Mouse (Mus musculus): Measurements from ENCODE around the gene Lsm2. TPM values are rescaled to one million over a fixed set of nuclear protein-coding genes. Genes with fewer than 3 reads are reported as not detected.
A peak's percentile ranks its signal among the peaks of the same experiment; 100 is the strongest.

Lsm2 gene
- polyA plus RNA-seq, 1 experiment = 60.7 TPM

DNA sequence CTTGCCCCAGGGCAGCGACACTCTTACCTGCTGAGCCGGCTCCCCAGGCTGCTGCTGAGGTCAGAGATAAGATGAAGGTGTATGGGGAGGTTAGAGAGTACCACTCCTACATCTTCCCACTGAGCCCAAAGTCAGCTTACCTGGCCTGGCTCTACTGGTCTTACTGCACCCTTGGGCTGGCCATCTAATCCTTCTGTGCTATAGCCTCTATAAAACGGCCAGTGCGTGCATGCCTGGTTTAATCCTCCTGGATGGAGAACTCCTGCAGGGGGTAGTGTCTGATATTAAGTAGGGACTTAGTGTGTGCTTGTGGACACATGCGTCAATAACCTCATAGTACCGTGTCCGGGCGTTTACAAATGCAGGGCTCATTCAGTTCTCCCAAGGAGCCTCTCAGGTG lies 38.9 kb downstream of the Lsm2 start:
- Histone ChIP-seq H3K36me3 (ENCODE audit: control insufficient read depth, insufficient read depth, low read length) (peaks cover 8% of the 10 kb centered on the region), H3K27ac (ENCODE audit: insufficient read depth, low read length) (no peak overlapping the region), H3K4me1 (ENCODE audit: control insufficient read depth, insufficient read depth, insufficient read length) (peaks cover 23% of the 10 kb centered on the region), H3K4me3 (ENCODE audit: extremely low read depth, insufficient read depth, insufficient read length) (no peak overlapping the region), H3K27me3 (ENCODE audit: control insufficient read depth, insufficient read depth, low read length) (no peaks in the 10 kb centered on the region)
- 93% methylated on average over 8 of the region's 8 CpGs for WGBS
- TF ChIP-seq POLR2A (IDR thresholded peaks at IDR 0.05; ENCODE audit: low read depth, low read length) (no peak), CTCF (IDR thresholded peaks at IDR 0.05; ENCODE audit: extremely low read depth, insufficient read depth, insufficient read length, insufficient replicate concordance) (no peak)
- no peak for DNase-seq (ENCODE audit: low read depth in 1 of 2, low spot score in 2 of 2)

DNA sequence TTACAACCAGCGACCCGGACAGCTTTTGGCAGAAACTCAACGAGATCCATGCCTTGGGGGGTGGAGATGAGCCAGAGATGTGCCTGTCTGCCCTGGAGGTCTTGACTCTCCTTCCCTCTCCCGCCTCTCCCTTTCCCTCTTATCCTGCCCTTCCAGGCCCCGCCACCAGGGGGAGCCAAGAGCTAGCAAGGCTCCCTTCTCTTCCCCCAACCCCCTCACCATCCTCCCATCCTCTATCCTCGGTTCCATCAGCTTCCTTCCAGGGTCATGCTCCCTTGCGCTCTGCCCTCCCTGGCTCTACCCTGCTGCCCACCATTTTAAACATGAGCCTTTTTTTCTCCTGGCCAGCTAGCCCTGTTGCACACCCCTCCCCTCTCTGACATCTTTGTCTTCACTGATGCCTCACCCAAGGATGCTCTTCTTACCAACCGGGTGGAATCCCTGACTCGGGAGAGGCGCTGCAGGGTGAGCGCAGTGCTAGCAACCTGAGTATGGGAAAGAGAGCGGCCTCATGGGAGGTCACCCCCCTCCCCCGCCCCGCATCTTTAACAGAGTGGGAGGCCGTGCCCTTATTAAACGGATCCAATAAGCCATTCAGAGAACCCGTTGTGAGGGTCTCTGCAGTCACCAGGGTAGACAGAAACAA lies 39.6 kb downstream of the Lsm2 start:
- no peak overlapping the region for H3K4me3 ChIP-seq (ENCODE audit: extremely low read depth, insufficient read depth, insufficient read length)
- H3K27me3 ChIP-seq (ENCODE audit: control insufficient read depth, insufficient read depth, low read length) = no peaks in the 10 kb centered on the region
- DNase-seq (ENCODE audit: low read depth in 1 of 2, low spot score in 2 of 2) = peak; percentile 48 to 81
- TF ChIP-seq CTCF (IDR thresholded peaks at IDR 0.05; ENCODE audit: extremely low read depth, insufficient read depth, insufficient read length, insufficient replicate concordance) (peak; percentile 98), POLR2A (IDR thresholded peaks at IDR 0.05; ENCODE audit: low read depth, low read length) (no peak)
- peak overlapping the region; percentile 22; the same call in 1 of the 2 replicates for H3K27ac ChIP-seq (ENCODE audit: insufficient read depth, low read length)
- H3K36me3 ChIP-seq (ENCODE audit: control insufficient read depth, insufficient read depth, low read length) = peaks cover 1% of the 10 kb centered on the region
- peaks cover 20% of the 10 kb centered on the region for H3K4me1 ChIP-seq (ENCODE audit: control insufficient read depth, insufficient read depth, insufficient read length)
- WGBS = 30% methylated on average over 17 of the region's 17 CpGs

DNA sequence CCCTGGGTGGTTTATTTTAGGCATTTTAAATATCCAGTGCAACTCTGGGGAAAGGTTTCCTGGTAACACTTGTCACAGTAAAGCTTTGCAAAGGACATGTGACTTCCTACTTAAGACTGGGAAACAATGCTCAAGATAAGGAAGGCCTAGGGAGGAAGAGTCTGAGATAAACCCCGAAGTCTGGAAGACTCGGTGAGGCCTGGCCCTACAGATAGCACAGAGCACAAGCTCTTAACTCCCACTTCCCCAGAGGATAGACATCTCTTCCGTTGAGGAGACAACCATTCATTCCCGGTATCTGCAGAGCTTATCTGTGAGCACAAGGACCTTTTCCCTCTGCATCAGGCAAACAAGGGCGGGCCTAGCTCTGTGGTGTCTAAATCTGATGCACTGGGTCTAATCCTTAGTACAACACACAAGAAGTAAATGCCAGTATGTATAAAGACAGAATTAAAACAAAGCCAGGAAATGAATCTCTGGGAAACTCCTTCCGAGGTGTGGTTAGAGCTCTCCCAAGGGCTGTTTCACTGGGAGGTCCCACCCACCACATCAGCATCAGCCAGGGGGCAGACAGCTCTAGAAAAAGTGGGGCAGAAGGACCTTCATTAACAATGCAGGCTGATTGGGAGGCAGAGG lies 40.3 kb downstream of the Lsm2 start:
- H3K27me3 ChIP-seq (ENCODE audit: control insufficient read depth, insufficient read depth, low read length) = no peaks in the 10 kb centered on the region
- peaks cover 13% of the 10 kb centered on the region for H3K4me1 ChIP-seq (ENCODE audit: control insufficient read depth, insufficient read depth, insufficient read length)
- H3K27ac ChIP-seq (ENCODE audit: insufficient read depth, low read length) = no peak overlapping the region
- H3K36me3 ChIP-seq (ENCODE audit: control insufficient read depth, insufficient read depth, low read length) = no peaks in the 10 kb centered on the region
- 70% methylated on average over 6 of the region's 6 CpGs for WGBS
- H3K4me3 ChIP-seq (ENCODE audit: extremely low read depth, insufficient read depth, insufficient read length) = no peak overlapping the region
- no peak for DNase-seq (ENCODE audit: low read depth in 1 of 2, low spot score in 2 of 2)
- no peak for TF ChIP-seq CTCF (IDR thresholded peaks at IDR 0.05; ENCODE audit: extremely low read depth, insufficient read depth, insufficient read length, insufficient replicate concordance)
- TF ChIP-seq POLR2A (IDR thresholded peaks at IDR 0.05; ENCODE audit: low read depth, low read length) = no peak

DNA sequence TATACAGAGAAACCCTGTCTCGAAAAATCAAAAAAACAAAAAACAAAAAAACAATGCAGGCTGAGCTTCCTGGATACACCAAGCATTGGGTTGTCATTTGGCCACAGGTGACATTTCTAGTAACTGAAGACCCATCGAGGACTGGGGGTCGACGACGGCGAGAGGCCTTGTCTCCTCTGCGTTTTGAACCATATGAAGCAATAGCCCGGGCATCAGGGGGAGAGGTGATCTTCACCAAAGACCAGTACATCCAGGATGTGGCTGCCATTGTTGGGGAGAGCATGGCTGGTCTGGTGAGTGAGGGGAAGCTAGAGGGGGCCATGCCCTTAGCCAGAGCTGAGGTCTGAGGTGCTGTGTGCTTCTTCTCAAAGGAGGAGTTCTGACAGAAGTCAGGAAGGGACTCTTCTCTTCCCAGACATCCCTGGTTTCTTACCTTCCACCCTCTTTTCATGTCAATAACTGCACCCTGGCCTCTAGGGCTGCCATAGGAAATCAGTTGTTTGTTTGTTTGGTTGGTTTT lies 40.9 kb downstream of the Lsm2 start:
- 91% methylated on average over 8 of the region's 8 CpGs for WGBS

DNA sequence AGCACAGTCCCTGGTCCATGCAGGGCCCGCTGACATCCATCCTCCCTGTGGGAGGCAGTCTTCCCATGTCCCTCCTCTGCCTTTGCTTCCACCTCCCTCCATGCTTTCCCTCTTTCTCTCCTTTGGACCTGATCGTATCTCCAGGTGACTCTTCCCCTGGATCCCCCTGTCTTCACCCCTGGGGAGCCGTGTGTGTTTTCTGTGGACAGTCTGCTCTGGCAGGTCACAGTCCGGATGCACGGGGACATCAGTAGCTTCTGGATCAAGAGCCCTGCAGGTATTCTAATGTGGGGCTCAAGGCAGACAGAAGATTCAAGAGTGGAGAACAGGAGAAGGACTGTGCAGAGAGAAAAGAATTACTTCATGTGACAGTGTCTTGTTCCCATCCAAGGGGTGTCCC lies 41.6 kb downstream of the Lsm2 start:
- H3K36me3 ChIP-seq (ENCODE audit: control insufficient read depth, insufficient read depth, low read length) = no peaks in the 10 kb centered on the region
- 97% methylated on average over 5 of the region's 5 CpGs for WGBS
- DNase-seq (ENCODE audit: low read depth in 1 of 2, low spot score in 2 of 2) = no peak
- TF ChIP-seq POLR2A (IDR thresholded peaks at IDR 0.05; ENCODE audit: low read depth, low read length) = no peak
- TF ChIP-seq CTCF (IDR thresholded peaks at IDR 0.05; ENCODE audit: extremely low read depth, insufficient read depth, insufficient read length, insufficient replicate concordance) = no peak
- no peak overlapping the region for H3K4me3 ChIP-seq (ENCODE audit: extremely low read depth, insufficient read depth, insufficient read length)
- H3K27ac ChIP-seq (ENCODE audit: insufficient read depth, low read length) = no peak overlapping the region
- peaks cover 20% of the 10 kb centered on the region for H3K4me1 ChIP-seq (ENCODE audit: control insufficient read depth, insufficient read depth, insufficient read length)
- H3K27me3 ChIP-seq (ENCODE audit: control insufficient read depth, insufficient read depth, low read length) = no peaks in the 10 kb centered on the region

More for the DNA sequence above, 40.9 kb downstream of the Lsm2 start:
- Histone ChIP-seq H3K27ac (ENCODE audit: insufficient read depth, low read length) (no peak overlapping the region), H3K4me3 (ENCODE audit: extremely low read depth, insufficient read depth, insufficient read length) (no peak overlapping the region), H3K27me3 (ENCODE audit: control insufficient read depth, insufficient read depth, low read length) (no peaks in the 10 kb centered on the region), H3K4me1 (ENCODE audit: control insufficient read depth, insufficient read depth, insufficient read length) (peaks cover 18% of the 10 kb centered on the region), H3K36me3 (ENCODE audit: control insufficient read depth, insufficient read depth, low read length) (no peaks in the 10 kb centered on the region)
- DNase-seq (ENCODE audit: low read depth in 1 of 2, low spot score in 2 of 2) = no peak
- no peak for TF ChIP-seq POLR2A (IDR thresholded peaks at IDR 0.05; ENCODE audit: low read depth, low read length)
- TF ChIP-seq CTCF (IDR thresholded peaks at IDR 0.05; ENCODE audit: extremely low read depth, insufficient read depth, insufficient read length, insufficient replicate concordance) = no peak

DNA sequence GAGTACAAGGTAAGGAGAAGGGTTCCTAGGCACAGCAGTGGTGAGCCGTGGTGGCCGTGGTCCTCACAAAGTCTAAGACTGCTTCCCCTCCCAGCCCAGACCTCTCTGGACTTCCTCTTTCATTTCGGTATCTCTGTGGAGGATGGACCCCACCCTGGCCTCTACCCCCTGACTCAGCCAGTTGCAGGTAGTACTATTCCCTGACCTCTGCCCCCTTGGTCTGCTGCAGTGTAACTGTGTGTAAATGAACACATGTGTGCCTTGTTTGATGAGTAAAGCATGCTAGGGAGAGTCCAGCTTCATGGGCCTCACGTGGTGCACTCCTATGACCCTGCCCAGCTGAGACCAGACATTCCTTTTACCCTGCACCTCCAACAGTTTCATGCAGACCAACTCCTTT lies 42.1 kb downstream of the Lsm2 start:
- Histone ChIP-seq H3K36me3 (ENCODE audit: control insufficient read depth, insufficient read depth, low read length) (no peaks in the 10 kb centered on the region), H3K27ac (ENCODE audit: insufficient read depth, low read length) (no peak overlapping the region), H3K27me3 (ENCODE audit: control insufficient read depth, insufficient read depth, low read length) (no peaks in the 10 kb centered on the region), H3K4me3 (ENCODE audit: extremely low read depth, insufficient read depth, insufficient read length) (no peak overlapping the region), H3K4me1 (ENCODE audit: control insufficient read depth, insufficient read depth, insufficient read length) (peaks cover 20% of the 10 kb centered on the region)
- DNase-seq (ENCODE audit: low read depth in 1 of 2, low spot score in 2 of 2) = no peak
- no peak for TF ChIP-seq CTCF (IDR thresholded peaks at IDR 0.05; ENCODE audit: extremely low read depth, insufficient read depth, insufficient read length, insufficient replicate concordance)
- TF ChIP-seq POLR2A (IDR thresholded peaks at IDR 0.05; ENCODE audit: low read depth, low read length) = no peak
- 28% methylated on average over 4 of the region's 4 CpGs for WGBS

DNA sequence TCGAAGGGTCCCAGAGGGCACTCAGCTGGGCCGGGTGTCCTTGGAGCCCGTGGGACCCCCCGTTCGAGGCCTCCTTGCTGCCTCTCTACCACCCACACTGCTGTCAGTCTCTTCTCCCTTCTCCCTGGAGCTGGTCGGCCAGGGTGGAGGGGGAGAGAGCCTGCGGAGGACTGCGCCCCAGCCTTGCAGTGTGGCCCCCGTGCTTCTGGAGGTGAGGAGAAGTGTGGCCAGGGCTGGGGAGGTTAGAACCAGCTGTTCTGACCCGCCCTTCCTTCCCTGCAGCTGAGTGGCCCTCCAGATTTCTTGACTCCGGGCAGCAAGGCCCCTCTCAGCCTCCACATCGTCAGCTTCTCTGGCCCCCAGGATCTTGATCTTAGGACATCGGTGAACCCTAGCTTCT lies 42.6 kb downstream of the Lsm2 start:
- no peak overlapping the region for H3K4me3 ChIP-seq (ENCODE audit: extremely low read depth, insufficient read depth, insufficient read length)
- H3K36me3 ChIP-seq (ENCODE audit: control insufficient read depth, insufficient read depth, low read length) = no peaks in the 10 kb centered on the region
- no peak for TF ChIP-seq POLR2A (IDR thresholded peaks at IDR 0.05; ENCODE audit: low read depth, low read length)
- no peak for TF ChIP-seq CTCF (IDR thresholded peaks at IDR 0.05; ENCODE audit: extremely low read depth, insufficient read depth, insufficient read length, insufficient replicate concordance)
- H3K27me3 ChIP-seq (ENCODE audit: control insufficient read depth, insufficient read depth, low read length) = no peaks in the 10 kb centered on the region
- H3K27ac ChIP-seq (ENCODE audit: insufficient read depth, low read length) = no peak overlapping the region
- WGBS = 64% methylated on average over 13 of the region's 13 CpGs
- H3K4me1 ChIP-seq (ENCODE audit: control insufficient read depth, insufficient read depth, insufficient read length) = peaks cover 21% of the 10 kb centered on the region
- DNase-seq (ENCODE audit: low read depth in 1 of 2, low spot score in 2 of 2) = no peak
